Mouse (Mus musculus) sigmoid colon, adult 10 weeks (tissue): ENCODE data around the gene Tspan12. TPM values are rescaled to one million over a fixed set of nuclear protein-coding genes. Genes with fewer than 3 reads are reported as not detected.

Source experiments
- polyA plus RNA-seq: library from polyadenylated mRNA; stranded (reverse); fragments of 350-450 nt; fragmentation: Illumina TruSeq; extraction: RNeasy Lipid Tissue Mini Kit (QIAGEN cat#74804); gene quantifications from one replicate; pipeline ENCODE4 v1.2.3, GENCODE M21; 2014; ENCODE audit warnings: low read depth, low replicate concordance

Tspan12 gene
- 176 TPM for polyA plus RNA-seq

GRCm38 (mm10) chr6:21852344-21852785, at the start of gene Tspan12:
Gene Tspan12 (minus strand): TSS chr6:21852515.

Other genes starting within 250 kb of the Tspan12 start
- 36.2 TPM for gene Ing3, start 97.1 kb upstream of the Tspan12 start, polyA plus RNA-seq
- 37.7 TPM for gene Cped1, start 133.4 kb upstream of the Tspan12 start, polyA plus RNA-seq